Mouse (Mus musculus) testis, adult 2 months (tissue): ENCODE measurements around the gene Spag9. TPM values are rescaled to one million over a fixed set of nuclear protein-coding genes. Genes with fewer than 3 reads are reported as not detected.

Experiments
- H3K27ac ChIP-seq: fragments of 200-500 bp; 2 replicates; pipeline ENCODE4 v1.5.1; 2012; ENCODE audit warnings: low read depth, low read length; ENCODE audit not compliant: control insufficient read depth, insufficient read depth
- H3K27me3 ChIP-seq: fragments of 200-500 bp; 2 replicates; pipeline ENCODE4 v1.6.1; 2012; ENCODE audit warnings: mild to moderate bottlenecking, low read length, moderate library complexity; ENCODE audit not compliant: control insufficient read depth, insufficient read depth
- H3K36me3 ChIP-seq: fragments of 200-500 bp; 2 replicates; pipeline ENCODE4 v1.6.1; 2012; ENCODE audit warnings: mild to moderate bottlenecking, low read length; ENCODE audit not compliant: control insufficient read depth, insufficient read depth
- H3K4me1 ChIP-seq: fragments of 200-500 bp; 2 replicates; pipeline ENCODE4 v1.6.1; 2012; ENCODE audit warnings: low read length; ENCODE audit not compliant: control insufficient read depth, insufficient read depth
- H3K4me3 ChIP-seq: fragments of 200-500 bp; 2 replicates; pipeline ENCODE4 v1.5.1; 2012; ENCODE audit warnings: low read depth, mild to moderate bottlenecking, low read length, moderate library complexity, mixed read lengths; ENCODE audit not compliant: control insufficient read depth
- CTCF ChIP-seq: fragments of 200-500 bp; IDR thresholded peaks from 2 replicates; pipeline ENCODE4 v1.5.1; 2012; ENCODE audit warnings: low read depth, mild to moderate bottlenecking, inconsistent platforms, low read length, moderate library complexity; ENCODE audit not compliant: control insufficient read depth, insufficient read depth, insufficient replicate concordance
- POLR2A ChIP-seq: fragments of 200-500 bp; IDR thresholded peaks from 2 replicates; pipeline ENCODE4 v1.6.1; 2012; ENCODE audit warnings: low read depth, mild to moderate bottlenecking, inconsistent platforms, low read length, moderate library complexity; ENCODE audit not compliant: control insufficient read depth
- polyA plus RNA-seq: library from polyadenylated mRNA; depleted of rRNA; stranded (reverse); fragments of >200 nt; gene quantifications from 2 replicates; pipeline ENCODE4 v1.2.3, GENCODE M21; 2012

Spag9 gene
- polyA plus RNA-seq, 1 experiment: 18.8 TPM

DNA sequence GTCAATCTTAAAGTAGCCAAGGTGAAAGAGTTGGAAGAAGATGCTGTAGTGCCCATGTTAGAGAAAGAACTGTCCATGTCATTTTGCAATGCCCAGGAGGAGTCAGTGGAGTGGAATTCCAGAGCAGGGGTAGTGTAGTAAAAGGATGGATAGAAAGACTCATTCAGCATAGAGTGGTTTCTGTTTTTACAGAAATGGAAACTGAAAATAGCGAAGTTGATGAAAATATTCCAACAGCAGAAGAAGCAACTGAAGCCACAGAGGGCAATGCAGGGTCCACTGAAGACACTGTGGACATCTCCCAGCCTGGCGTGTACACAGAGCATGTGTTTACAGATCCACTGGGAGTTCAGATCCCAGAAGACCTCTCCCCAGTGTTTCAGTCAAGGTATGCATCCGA lies 101.6 kb downstream of the Spag9 start:
- Histone ChIP-seq H3K27ac (no peak overlapping the region), H3K36me3 (peaks cover 4% of the 10 kb centered on the region; the same call in 1 of the 2 replicates), H3K4me3 (no peak overlapping the region), H3K27me3 (no peaks in the 10 kb centered on the region), H3K4me1 (no peaks in the 10 kb centered on the region)
- no peak for TF ChIP-seq POLR2A

DNA sequence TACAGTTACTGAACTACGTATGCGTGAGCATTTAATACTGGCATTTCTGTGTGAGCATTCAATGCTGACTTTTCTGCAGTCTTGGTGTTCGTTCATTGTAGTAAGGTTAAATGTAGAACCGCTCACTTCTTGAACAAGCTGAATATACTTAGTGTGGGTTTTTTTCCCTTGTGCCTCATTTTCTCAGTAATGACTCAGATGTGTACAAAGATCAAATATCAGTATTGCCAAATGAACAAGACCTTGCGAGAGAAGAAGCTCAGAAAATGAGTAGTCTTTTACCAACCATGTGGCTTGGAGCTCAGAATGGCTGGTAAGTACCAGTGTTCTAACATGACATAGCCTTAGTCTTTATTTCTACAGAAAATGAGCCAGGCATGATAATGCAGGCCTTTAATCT lies 102.9 kb downstream of the Spag9 start:
- H3K4me3 ChIP-seq: no peak overlapping the region
- H3K36me3 ChIP-seq: peaks cover 2% of the 10 kb centered on the region; the same call in 1 of the 2 replicates
- TF ChIP-seq CTCF: no peak
- no peak for TF ChIP-seq POLR2A
- no peaks in the 10 kb centered on the region for H3K4me1 ChIP-seq
- H3K27ac ChIP-seq: no peak overlapping the region
- no peaks in the 10 kb centered on the region for H3K27me3 ChIP-seq

GRCm38 (mm10) chr11:94113795-94114194 lies 117.9 kb downstream of the Spag9 start:
- Histone ChIP-seq H3K4me1 (no peaks in the 10 kb centered on the region), H3K4me3 (no peak overlapping the region), H3K27me3 (no peaks in the 10 kb centered on the region), H3K36me3 (peaks cover 2% of the 10 kb centered on the region), H3K27ac (no peak overlapping the region)
- TF ChIP-seq CTCF: no peak
- TF ChIP-seq POLR2A: no peak

DNA sequence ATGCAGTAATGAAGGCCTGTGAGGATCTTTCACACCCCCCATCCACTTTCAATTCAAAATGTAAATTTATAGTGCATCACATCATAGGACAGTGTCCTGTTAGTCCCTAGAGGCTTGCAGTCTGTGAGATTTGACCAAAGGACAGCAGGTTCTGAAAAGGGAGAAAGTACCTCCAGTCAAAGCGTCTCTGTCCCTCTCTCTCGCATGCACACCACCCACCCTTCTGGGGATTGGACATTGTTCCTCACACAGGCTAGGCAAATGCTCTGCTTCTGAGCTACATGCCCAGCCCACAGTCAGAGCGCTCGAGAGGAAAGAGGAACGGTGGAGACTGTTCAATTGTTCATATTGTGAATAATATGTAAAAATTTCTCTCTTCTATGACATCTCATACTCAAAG lies 119.5 kb downstream of the Spag9 start:
- TF ChIP-seq POLR2A (no peak; the same call in 1 of the 2 replicates), CTCF (no peak)
- H3K27me3 ChIP-seq: no peaks in the 10 kb centered on the region
- H3K27ac ChIP-seq: peak overlapping the region; percentile 78
- H3K4me1 ChIP-seq: no peaks in the 10 kb centered on the region
- H3K36me3 ChIP-seq: peaks cover 2% of the 10 kb centered on the region
- peak overlapping the region; percentile 51 for H3K4me3 ChIP-seq

DNA sequence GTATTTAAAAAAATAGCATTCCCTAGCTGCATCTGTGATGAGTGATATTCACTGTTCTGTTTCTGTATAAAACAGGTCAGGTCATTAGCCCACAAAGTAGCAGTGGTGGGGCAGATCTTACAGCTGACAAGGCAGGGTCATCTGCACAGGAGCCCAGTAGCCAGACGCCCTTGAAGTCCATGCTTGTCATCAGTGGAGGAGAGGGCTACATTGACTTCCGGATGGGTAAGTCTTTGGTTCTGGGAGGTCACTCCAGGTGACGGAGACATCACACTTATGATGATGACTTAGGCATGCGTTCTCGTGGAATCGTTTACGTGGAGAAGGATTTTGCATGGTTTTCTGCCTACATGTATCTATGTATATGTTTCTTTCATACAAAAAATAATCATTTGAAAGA lies 120.8 kb downstream of the Spag9 start:
- no peaks in the 10 kb centered on the region for H3K27me3 ChIP-seq
- no peak overlapping the region for H3K4me3 ChIP-seq
- no peak overlapping the region for H3K27ac ChIP-seq
- peaks cover 2% of the 10 kb centered on the region for H3K36me3 ChIP-seq
- TF ChIP-seq POLR2A: no peak
- TF ChIP-seq CTCF: no peak
- H3K4me1 ChIP-seq: no peaks in the 10 kb centered on the region

GRCm38 (mm10) chr11:94117836-94118235 lies 121.9 kb downstream of the Spag9 start:
- Histone ChIP-seq H3K27ac (no peak overlapping the region), H3K4me3 (no peak overlapping the region), H3K4me1 (no peaks in the 10 kb centered on the region), H3K36me3 (peaks cover 3% of the 10 kb centered on the region), H3K27me3 (no peaks in the 10 kb centered on the region)
- TF ChIP-seq CTCF (no peak), POLR2A (no peak)

DNA sequence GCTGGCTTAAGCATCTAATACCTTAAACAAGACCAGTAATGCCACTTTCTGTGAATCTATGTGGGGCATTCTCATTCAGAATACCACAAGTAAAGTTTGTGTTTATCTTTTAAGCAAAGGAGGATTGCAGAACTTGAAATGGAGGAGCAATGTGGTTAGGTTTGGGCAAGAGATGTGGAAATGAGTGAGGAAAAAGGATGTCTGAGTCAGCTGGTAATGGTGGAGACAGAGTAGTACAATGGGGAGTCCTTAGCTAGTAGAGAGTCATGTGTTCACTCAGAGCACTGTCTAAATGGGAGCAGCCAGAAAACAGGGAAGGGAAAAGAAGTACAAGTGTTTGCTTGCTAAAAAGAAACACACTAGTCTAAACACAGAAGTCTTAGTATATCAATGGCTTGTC lies 122.7 kb downstream of the Spag9 start:
- peaks cover 3% of the 10 kb centered on the region for H3K36me3 ChIP-seq
- no peak for TF ChIP-seq POLR2A
- no peak for TF ChIP-seq CTCF
- H3K4me1 ChIP-seq: no peaks in the 10 kb centered on the region
- H3K27me3 ChIP-seq: no peaks in the 10 kb centered on the region
- no peak overlapping the region for H3K27ac ChIP-seq
- no peak overlapping the region for H3K4me3 ChIP-seq

DNA sequence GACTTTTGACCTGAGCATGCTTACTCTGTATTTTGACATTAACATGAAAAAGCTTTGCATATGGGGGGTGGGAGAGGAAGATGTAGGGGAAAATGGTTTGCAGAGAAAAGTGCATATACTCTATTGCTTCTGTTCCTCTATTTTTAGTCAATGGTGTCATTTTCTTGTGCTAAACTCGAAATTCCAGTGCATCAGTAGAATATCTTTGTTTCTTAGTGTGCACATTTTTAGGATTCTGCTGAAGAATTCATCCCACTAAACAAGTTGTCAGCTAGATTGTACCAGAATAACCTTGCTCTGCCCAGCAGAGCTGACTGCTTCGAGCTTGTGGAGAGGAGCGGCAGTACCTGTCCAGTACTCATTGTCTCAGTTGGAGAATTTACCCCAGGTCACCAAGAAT lies 124.8 kb downstream of the Spag9 start:
- H3K4me1 ChIP-seq: no peaks in the 10 kb centered on the region
- no peak overlapping the region for H3K27ac ChIP-seq
- H3K36me3 ChIP-seq: peaks cover 1% of the 10 kb centered on the region; the same call in 1 of the 2 replicates
- H3K27me3 ChIP-seq: no peaks in the 10 kb centered on the region
- TF ChIP-seq POLR2A: no peak
- no peak for TF ChIP-seq CTCF
- H3K4me3 ChIP-seq: no peak overlapping the region
